Mouse (Mus musculus) ovary, postnatal 36 days (tissue): ENCODE results near the gene Nkapl.
"Not testable (repeated sequence)": the region's sequence is repeated elsewhere in the genome, so short reads cannot be mapped to it uniquely, and the experiment has no call there.

Source experiments
- DNase-seq: peaks from one replicate; pipeline ENCODE4 v3.0.0; 2022; ENCODE audit warnings: low spot score, mixed read lengths

The Nkapl gene

GRCm38 (mm10) chr13:21468061-21469019 is at the start of gene Nkapl:
Gene Nkapl, minus strand, starts transcription at chr13:21468509.
- DNase-seq, result peak; percentile 83

- DNase-seq, result peak; percentile 80
Measured at GRCm38 (mm10) chr13:21506221-21506649, 37.9 kb upstream of the Nkapl start.

GRCm38 (mm10) chr13:21502296-21502695 is 34.0 kb upstream of the Nkapl start:
- DNase-seq, result no peak

- DNase-seq, result not testable (repeated sequence)
Measured at GRCm38 (mm10) chr13:21501182-21501581, 32.9 kb upstream of the Nkapl start, which contains the start of gene Gm11273. Gene Gm11273, minus strand, starts transcription at chr13:21501418.

- DNase-seq, result peak; percentile 9
Measured at GRCm38 (mm10) chr13:21495080-21495479, 26.8 kb upstream of the Nkapl start, which contains the start of gene AK157302. Gene AK157302, plus strand, starts transcription at chr13:21495223.

GRCm38 (mm10) chr13:21492847-21493246 is 24.5 kb upstream of the Nkapl start:
- DNase-seq, result no peak

- DNase-seq, result no peak
Measured at GRCm38 (mm10) chr13:21486881-21487280, 18.6 kb upstream of the Nkapl start.

- peak; percentile 49 for DNase-seq
Measured at GRCm38 (mm10) chr13:21478759-21479670, 10.7 kb upstream of the Nkapl start, which contains the start of the genes Zkscan4 and Gm10065. Gene Zkscan4, plus strand, starts transcription at chr13:21478907. Gene Gm10065, minus strand, starts transcription at chr13:21479441.

GRCm38 (mm10) chr13:21472427-21472826 is 4.1 kb upstream of the Nkapl start:
- no peak for DNase-seq

- no peak for DNase-seq
Measured at GRCm38 (mm10) chr13:21469097-21469496, 788 bp upstream of the Nkapl start.

- DNase-seq, result no peak
Measured at GRCm38 (mm10) chr13:21467336-21467735, 973 bp downstream of the Nkapl start.

GRCm38 (mm10) chr13:21462516-21462915 is 5.8 kb downstream of the Nkapl start:
- DNase-seq, result not testable (repeated sequence)

GRCm38 (mm10) chr13:21456347-21456746 is 12.0 kb downstream of the Nkapl start:
- DNase-seq, result no peak

- DNase-seq, result no peak
Measured at GRCm38 (mm10) chr13:21454133-21454532, 14.2 kb downstream of the Nkapl start.

GRCm38 (mm10) chr13:21453449-21453848 is 14.9 kb downstream of the Nkapl start, which contains the start of gene Zscan26:
Gene Zscan26, minus strand, starts transcription at chr13:21453730.
- peak; percentile 80 for DNase-seq

GRCm38 (mm10) chr13:21453042-21453441 is 15.3 kb downstream of the Nkapl start:
- no peak for DNase-seq

- no peak for DNase-seq
Measured at GRCm38 (mm10) chr13:21447856-21448614, 20.3 kb downstream of the Nkapl start.

- no peak for DNase-seq
Measured at GRCm38 (mm10) chr13:21446796-21447195, 21.5 kb downstream of the Nkapl start.

- no peak for DNase-seq
Measured at GRCm38 (mm10) chr13:21441207-21441572, 27.1 kb downstream of the Nkapl start.

GRCm38 (mm10) chr13:21440503-21441206 is 27.7 kb downstream of the Nkapl start, which contains the start of gene Pgbd1:
Gene Pgbd1, minus strand, starts transcription at chr13:21441058.
- peak; percentile 75 for DNase-seq

- DNase-seq, result no peak
Measured at GRCm38 (mm10) chr13:21435476-21435875, 32.8 kb downstream of the Nkapl start.
